Mouse (Mus musculus): Measurements from ENCODE around the gene Irx1. TPM values are rescaled to one million over a fixed set of nuclear protein-coding genes. Genes with fewer than 3 reads are reported as not detected.
A peak's percentile ranks its signal among the peaks of the same experiment; 100 is the strongest.

Irx1 gene
- 6.5 and 6.7 TPM in 2 replicates for polyA plus RNA-seq (2014; fragmentation: Nextera tagmentation; extraction: Ambion mirVana)

DNA sequence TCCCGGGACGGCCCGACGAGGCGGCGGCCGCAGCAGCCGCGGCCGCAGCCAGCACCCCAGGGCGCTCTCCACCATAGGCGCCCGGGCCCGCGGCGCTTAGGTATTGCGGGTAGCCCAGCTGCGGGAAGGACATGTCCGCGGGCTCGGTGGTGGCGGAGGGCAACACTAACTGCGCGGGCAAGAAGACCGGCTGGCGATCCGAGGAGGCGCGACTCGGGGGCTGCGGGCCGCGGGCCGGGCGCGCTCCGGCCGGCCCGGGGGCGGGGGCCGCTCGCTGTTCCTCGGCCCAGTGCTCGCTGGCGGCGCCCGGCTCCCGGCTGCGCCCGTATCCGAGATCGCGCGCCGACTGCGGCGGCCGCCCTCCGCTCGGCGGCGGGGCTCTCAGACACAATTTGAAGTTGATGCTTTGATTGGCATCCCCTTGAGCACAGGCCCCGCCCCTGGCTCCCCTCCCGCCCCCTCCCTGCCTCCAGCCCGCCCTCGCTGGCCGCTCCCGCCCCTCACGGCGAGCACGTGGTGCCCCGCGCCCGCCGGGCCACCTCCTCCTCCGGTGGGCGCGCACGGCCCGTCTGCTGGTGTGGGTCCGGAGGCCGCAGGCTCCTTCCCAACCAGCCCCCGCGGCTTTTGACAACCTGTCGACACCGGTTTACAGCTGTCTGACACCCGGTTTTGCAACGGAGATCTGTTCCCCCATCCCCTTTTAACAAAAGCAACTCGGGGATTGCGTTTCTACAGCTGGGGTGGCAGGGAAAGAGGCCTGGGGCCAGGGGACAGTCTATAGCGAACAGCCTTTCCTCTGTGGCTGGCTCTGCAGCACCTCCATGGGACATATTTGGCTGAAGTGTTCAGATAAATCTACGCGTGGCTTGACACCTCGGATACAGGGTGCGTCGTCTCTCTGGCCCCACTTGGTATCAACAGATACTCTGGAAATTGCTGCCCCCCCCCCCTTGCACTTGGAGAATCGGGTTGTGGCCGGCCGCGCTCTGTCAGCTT lies at the start of gene Irx1:
Irx1 (minus strand) TSS at position 368 of the 996 bp plus-strand sequence.
- ATAC-seq (ENCODE audit: low FRiP score) (peak; percentile 83), DNase-seq (ENCODE audit: low spot score, missing footprints) (peak; percentile 97)
- H3K27ac ChIP-seq (ENCODE audit: low read depth, low read length), result peak within 1 kb of the TSS; percentile 83
- peak within 1 kb of the TSS; percentile 98 for H3K9ac ChIP-seq (ENCODE audit: low read length)
- H3K36me3 ChIP-seq (ENCODE audit: control insufficient read depth, insufficient read depth, low read length), result no peaks in the 10 kb centered on the region
- peak within 1 kb of the TSS; percentile 95 for H3K4me3 ChIP-seq (ENCODE audit: low read depth, low read length)
- H3K27me3 ChIP-seq (ENCODE audit: control insufficient read depth, insufficient read depth, low read length), result peaks cover 42% of the 10 kb centered on the region
- peak within 1 kb of the TSS; percentile 63 for H3K4me2 ChIP-seq
- peaks cover 35% of the 10 kb centered on the region for H3K4me1 ChIP-seq (ENCODE audit: control insufficient read depth, insufficient read depth, low read length)
- no peaks in the 10 kb centered on the region for H3K9me3 ChIP-seq (ENCODE audit: control insufficient read depth, low read length)
- WGBS, result under 1% methylated on average over 93 of the region's 100 CpGs

DNA sequence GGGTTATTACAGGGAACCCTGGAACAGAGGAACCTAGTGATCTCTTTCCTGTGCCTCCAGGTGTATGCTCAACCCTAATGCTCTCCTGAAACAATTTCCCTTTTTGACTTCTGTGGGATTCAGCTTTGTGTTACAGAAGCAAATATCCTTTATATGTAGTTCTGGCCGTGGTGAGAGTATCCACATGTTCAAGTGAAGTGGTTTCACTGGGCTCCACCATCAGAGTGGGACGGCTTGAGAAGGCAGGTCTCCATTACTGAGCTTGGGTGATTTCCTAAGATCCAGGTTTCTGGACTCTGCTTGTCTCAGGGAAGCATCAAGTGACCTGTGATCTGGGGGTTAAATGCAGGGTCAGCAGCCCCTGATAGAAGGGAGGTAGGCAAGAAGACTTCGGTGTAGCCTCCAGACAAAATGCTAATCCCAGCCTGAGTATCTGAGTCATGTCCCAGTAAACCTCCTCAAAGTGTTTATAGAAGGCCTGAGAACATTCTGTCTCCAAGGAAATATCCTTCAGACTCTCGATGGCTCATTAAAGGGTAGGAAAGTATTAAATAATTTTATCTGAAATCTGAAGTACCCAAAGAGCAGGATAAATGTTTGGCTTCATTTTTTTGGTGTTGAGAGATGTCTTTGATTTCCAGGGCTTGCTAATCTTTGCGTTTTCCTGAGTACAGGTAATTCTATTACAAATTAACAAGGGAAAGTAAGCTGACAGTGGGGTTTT lies 16.6 kb upstream of the Irx1 start:
- H3K4me2 ChIP-seq, result no peak overlapping the region
- no peaks in the 10 kb centered on the region for H3K4me1 ChIP-seq (ENCODE audit: control insufficient read depth, insufficient read depth, low read length)
- no peak overlapping the region for H3K4me3 ChIP-seq (ENCODE audit: low read depth, low read length)
- ATAC-seq (ENCODE audit: low FRiP score) (no peak), DNase-seq (ENCODE audit: low spot score, missing footprints) (no peak)
- no peak overlapping the region for H3K27ac ChIP-seq (ENCODE audit: low read depth, low read length)
- no peaks in the 10 kb centered on the region for H3K27me3 ChIP-seq (ENCODE audit: control insufficient read depth, insufficient read depth, low read length)
- 36% methylated on average over 5 of the region's 5 CpGs for WGBS
- H3K9me3 ChIP-seq (ENCODE audit: control insufficient read depth, low read length), result no peaks in the 10 kb centered on the region
- no peak overlapping the region for H3K9ac ChIP-seq (ENCODE audit: low read length)
- no peaks in the 10 kb centered on the region for H3K36me3 ChIP-seq (ENCODE audit: control insufficient read depth, insufficient read depth, low read length)

DNA sequence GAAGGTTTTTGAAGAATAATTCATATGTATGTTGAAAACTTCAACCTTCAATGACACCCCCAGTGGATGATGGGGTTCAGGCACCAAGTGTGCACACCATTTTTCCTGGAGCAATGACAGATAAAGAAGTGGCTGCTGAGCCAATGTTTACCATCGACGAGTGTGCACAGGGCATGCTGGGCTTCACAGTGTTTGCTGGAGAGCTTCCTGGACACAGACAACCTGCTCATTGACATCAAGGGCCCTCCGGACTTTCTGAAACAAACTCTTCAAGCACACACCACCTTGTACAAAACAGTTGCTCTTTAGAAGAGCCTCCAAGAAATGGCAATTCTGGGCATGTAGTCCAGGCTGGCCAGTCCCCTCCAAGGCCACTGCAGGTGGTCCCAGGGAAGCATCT lies 12.2 kb upstream of the Irx1 start:
- 86% methylated on average over 3 of the region's 3 CpGs for WGBS
- Histone ChIP-seq H3K9me3 (ENCODE audit: control insufficient read depth, low read length) (no peaks in the 10 kb centered on the region), H3K36me3 (ENCODE audit: control insufficient read depth, insufficient read depth, low read length) (no peaks in the 10 kb centered on the region), H3K4me3 (ENCODE audit: low read depth, low read length) (no peak overlapping the region), H3K27ac (ENCODE audit: low read depth, low read length) (no peak overlapping the region), H3K4me2 (no peak overlapping the region), H3K4me1 (ENCODE audit: control insufficient read depth, insufficient read depth, low read length) (no peaks in the 10 kb centered on the region), H3K27me3 (ENCODE audit: control insufficient read depth, insufficient read depth, low read length) (no peaks in the 10 kb centered on the region), H3K9ac (ENCODE audit: low read length) (no peak overlapping the region)
- ATAC-seq (ENCODE audit: low FRiP score), result no peak
- no peak for DNase-seq (ENCODE audit: low spot score, missing footprints)

DNA sequence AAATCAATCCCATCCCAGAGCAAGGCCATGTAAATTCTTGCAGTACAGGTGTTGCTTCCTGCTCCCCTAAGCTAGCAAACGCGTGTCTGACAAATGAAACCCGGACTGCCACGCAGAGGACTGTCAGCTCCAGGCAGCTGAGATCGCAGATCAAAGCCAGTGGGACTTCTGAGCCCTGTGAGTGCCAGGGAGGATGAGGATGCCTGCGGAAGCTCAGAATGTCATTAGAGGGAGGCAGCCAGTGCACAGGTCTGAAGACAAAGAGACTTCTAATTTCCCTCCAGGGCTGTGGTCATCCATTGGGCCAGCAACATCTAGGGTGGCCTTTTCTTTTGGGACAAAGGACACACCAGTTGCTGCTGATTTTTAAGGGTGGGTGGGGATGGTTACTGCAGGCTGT lies 4.8 kb upstream of the Irx1 start:
- H3K4me1 ChIP-seq (ENCODE audit: control insufficient read depth, insufficient read depth, low read length), result peaks cover 21% of the 10 kb centered on the region
- WGBS, result 0% methylated on average over 6 of the region's 6 CpGs
- H3K9ac ChIP-seq (ENCODE audit: low read length), result no peak overlapping the region
- no peak for ATAC-seq (ENCODE audit: low FRiP score)
- H3K9me3 ChIP-seq (ENCODE audit: control insufficient read depth, low read length), result no peaks in the 10 kb centered on the region
- no peaks in the 10 kb centered on the region for H3K36me3 ChIP-seq (ENCODE audit: control insufficient read depth, insufficient read depth, low read length)
- DNase-seq (ENCODE audit: low spot score, missing footprints), result peak; percentile 94
- no peak overlapping the region for H3K27ac ChIP-seq (ENCODE audit: low read depth, low read length)
- peak overlapping the region; percentile 5; the same call in 1 of the 2 replicates for H3K4me3 ChIP-seq (ENCODE audit: low read depth, low read length)
- peak overlapping the region; percentile 34 for H3K4me2 ChIP-seq
- peaks cover 51% of the 10 kb centered on the region for H3K27me3 ChIP-seq (ENCODE audit: control insufficient read depth, insufficient read depth, low read length)

DNA sequence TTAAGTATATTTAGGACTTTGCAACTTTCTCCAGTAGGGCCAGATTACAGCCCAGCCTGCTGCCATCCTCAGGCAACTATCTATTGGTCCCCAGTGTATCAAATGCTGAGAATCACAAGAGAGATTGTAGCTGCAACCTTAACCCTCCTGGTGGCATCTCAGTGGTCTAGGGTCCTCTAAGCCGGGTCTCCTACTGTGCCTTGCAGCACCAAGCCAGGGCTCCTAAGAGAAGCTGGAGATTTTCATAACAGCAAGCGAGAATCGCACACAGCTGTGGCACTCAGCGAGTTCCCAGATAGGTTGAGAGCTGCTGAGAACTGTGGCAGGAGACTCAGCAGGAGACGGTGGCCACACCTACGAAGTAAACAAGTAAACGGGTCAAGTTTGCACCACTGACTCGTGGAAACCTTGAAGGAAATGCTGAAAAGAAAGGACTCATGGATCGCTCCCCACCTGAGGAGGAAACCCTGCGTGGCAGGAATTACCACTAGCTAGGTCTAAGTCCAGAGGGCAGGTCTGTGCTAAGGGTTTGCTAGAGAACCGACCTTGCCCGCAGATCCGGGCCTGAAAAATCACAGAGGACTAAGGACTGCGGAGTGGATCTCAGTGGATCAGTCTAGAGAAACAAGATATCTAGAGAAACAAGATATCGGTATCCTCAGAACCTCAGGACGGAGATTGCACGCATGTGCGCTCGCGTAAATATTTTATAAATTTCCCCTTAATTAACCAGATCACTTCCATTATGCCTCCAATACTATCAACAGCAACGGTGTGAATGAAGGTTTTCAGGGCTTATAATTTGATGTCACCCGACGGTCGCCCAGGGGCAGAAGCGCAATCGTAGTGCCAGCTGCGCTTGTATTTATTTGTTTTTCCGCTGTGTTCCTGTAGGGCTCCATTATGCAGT lies 4.1 kb upstream of the Irx1 start:
- Histone ChIP-seq H3K4me3 (ENCODE audit: low read depth, low read length) (peak overlapping the region; percentile 5; the same call in 1 of the 2 replicates), H3K36me3 (ENCODE audit: control insufficient read depth, insufficient read depth, low read length) (no peaks in the 10 kb centered on the region), H3K9ac (ENCODE audit: low read length) (no peak overlapping the region), H3K9me3 (ENCODE audit: control insufficient read depth, low read length) (no peaks in the 10 kb centered on the region), H3K27ac (ENCODE audit: low read depth, low read length) (no peak overlapping the region), H3K4me2 (peak overlapping the region; percentile 34), H3K4me1 (ENCODE audit: control insufficient read depth, insufficient read depth, low read length) (peaks cover 21% of the 10 kb centered on the region), H3K27me3 (ENCODE audit: control insufficient read depth, insufficient read depth, low read length) (peaks cover 51% of the 10 kb centered on the region)
- DNase-seq (ENCODE audit: low spot score, missing footprints) (peak; percentile 94), ATAC-seq (ENCODE audit: low FRiP score) (no peak)
- WGBS, result 2% methylated on average over 28 of the region's 28 CpGs

DNA sequence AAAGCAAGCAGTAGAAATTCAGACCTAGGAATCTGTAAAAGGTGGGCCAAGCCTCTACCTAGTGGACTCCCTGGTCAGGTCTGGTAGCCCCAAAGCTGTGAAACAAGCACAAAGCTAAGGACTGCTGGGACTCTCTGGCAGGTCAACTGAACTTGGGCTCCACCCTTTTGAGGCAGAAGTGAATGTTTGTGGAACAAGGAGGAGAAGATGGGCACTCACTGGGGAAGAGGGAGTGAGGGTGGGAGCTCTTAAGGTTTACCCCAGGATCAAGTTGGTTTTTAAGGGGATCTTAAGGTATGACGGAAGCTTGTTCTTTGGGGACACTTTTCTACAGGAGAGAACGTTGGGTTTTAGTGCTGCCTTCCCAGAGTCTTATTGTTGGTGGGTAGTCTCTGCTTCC lies 3.1 kb upstream of the Irx1 start:
- no peaks in the 10 kb centered on the region for H3K9me3 ChIP-seq (ENCODE audit: control insufficient read depth, low read length)
- H3K27ac ChIP-seq (ENCODE audit: low read depth, low read length), result no peak overlapping the region
- H3K4me2 ChIP-seq, result no peak overlapping the region
- no peak for ATAC-seq (ENCODE audit: low FRiP score)
- WGBS, result 25% methylated on average over 2 of the region's 2 CpGs
- no peak overlapping the region for H3K4me3 ChIP-seq (ENCODE audit: low read depth, low read length)
- no peaks in the 10 kb centered on the region for H3K36me3 ChIP-seq (ENCODE audit: control insufficient read depth, insufficient read depth, low read length)
- H3K9ac ChIP-seq (ENCODE audit: low read length), result no peak overlapping the region
- DNase-seq (ENCODE audit: low spot score, missing footprints), result peak; percentile 83
- peaks cover 51% of the 10 kb centered on the region for H3K27me3 ChIP-seq (ENCODE audit: control insufficient read depth, insufficient read depth, low read length)
- peaks cover 21% of the 10 kb centered on the region for H3K4me1 ChIP-seq (ENCODE audit: control insufficient read depth, insufficient read depth, low read length)

DNA sequence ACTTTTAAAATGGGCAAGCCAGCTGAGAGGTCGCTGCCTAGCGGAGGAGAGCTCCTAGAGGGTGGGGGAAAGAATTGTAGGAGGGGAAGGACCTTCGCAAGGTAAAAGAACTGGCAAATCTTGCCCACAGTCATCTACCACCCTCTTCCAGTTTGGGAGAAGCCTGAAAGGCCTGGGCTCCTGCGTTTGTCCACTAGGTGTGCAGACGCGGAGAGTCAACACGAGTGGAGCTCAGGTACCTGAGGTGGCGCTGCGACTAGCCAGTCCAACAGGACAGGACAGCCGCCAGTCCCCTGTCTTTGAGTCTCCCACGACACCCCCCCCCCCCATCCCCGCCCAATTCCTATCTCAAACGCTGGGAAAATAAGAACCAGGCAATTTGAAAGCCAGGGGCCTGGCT lies 843 bp upstream of the Irx1 start:
- H3K36me3 ChIP-seq (ENCODE audit: control insufficient read depth, insufficient read depth, low read length), result no peaks in the 10 kb centered on the region
- peak overlapping the region; percentile 63 for H3K4me2 ChIP-seq
- under 1% methylated on average over 13 of the region's 13 CpGs for WGBS
- H3K4me1 ChIP-seq (ENCODE audit: control insufficient read depth, insufficient read depth, low read length), result peaks cover 28% of the 10 kb centered on the region
- DNase-seq (ENCODE audit: low spot score, missing footprints), result peak; percentile 92
- H3K9ac ChIP-seq (ENCODE audit: low read length), result no peak overlapping the region
- no peak overlapping the region for H3K27ac ChIP-seq (ENCODE audit: low read depth, low read length)
- ATAC-seq (ENCODE audit: low FRiP score), result 0 out of 2 replicates have a peak, but pooled peaks have one; percentile 12
- peaks cover 45% of the 10 kb centered on the region for H3K27me3 ChIP-seq (ENCODE audit: control insufficient read depth, insufficient read depth, low read length)
- H3K4me3 ChIP-seq (ENCODE audit: low read depth, low read length), result peak overlapping the region; percentile 95
- H3K9me3 ChIP-seq (ENCODE audit: control insufficient read depth, low read length), result no peaks in the 10 kb centered on the region

DNA sequence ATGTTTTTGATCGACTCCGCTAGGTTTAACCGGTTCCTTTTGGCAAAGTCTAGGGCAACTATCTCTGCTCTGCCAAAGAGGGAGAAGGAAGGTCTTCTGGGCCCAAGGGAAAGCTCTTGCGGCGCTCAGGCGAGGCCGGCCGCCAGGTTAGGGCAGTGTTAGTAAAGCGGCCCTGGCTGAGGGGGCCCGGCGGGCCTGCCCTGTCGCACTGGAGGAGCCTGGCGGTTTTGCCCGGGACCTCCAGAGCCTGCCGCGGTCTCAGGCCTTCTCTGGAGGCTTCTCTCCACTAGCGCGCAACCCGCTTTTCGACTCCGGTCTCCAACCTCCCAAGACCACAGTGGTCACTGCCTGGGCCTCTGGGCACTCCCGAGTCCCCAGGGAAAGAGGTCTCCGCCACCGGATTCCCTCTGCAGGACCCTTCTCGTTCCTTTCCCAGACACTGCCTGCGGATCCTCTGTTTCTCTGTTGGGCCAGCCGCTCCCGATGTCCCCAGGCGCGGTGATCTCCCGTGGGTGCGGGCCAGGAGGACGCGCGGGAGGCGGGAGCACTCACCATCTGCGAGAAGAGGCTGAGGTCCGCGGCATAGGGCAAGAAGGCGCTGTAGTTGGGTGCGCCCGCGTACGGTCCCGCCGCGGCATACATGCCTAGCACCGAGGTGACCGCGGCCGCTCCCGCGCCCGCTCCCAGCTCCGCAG lies 715 bp downstream of the Irx1 start:
- ATAC-seq (ENCODE audit: low FRiP score) (peak; percentile 34), DNase-seq (ENCODE audit: low spot score, missing footprints) (peak; percentile 97)
- Histone ChIP-seq H3K9ac (ENCODE audit: low read length) (peak overlapping the region; percentile 98), H3K36me3 (ENCODE audit: control insufficient read depth, insufficient read depth, low read length) (no peaks in the 10 kb centered on the region), H3K4me3 (ENCODE audit: low read depth, low read length) (peak overlapping the region; percentile 95), H3K27ac (ENCODE audit: low read depth, low read length) (peak overlapping the region; percentile 83), H3K4me2 (peak overlapping the region; percentile 63), H3K27me3 (ENCODE audit: control insufficient read depth, insufficient read depth, low read length) (peaks cover 33% of the 10 kb centered on the region), H3K4me1 (ENCODE audit: control insufficient read depth, insufficient read depth, low read length) (peaks cover 33% of the 10 kb centered on the region), H3K9me3 (ENCODE audit: control insufficient read depth, low read length) (no peaks in the 10 kb centered on the region)
- under 1% methylated on average over 55 of the region's 55 CpGs for WGBS

Data from midbrain, embryonic 11.5 days (tissue).